Mouse (Mus musculus) intestine, embryonic 16.5 days (tissue): ENCODE measurements around the gene Abca8b. TPM values are rescaled to one million over a fixed set of nuclear protein-coding genes. Genes with fewer than 3 reads are reported as not detected.

Experiments used
- ATAC-seq: fragments of 200-750 bp; cut with Nextera tagmentation; 2 replicates; pipeline ENCODE4 v1.8.0; 2017; ENCODE audit warnings: moderate TSS enrichment, moderate library complexity
- H3K27ac ChIP-seq: fragments of 300-500 bp; sonication (generic); 2 replicates; pipeline ENCODE4 v1.5.1; 2014; ENCODE audit warnings: mild to moderate bottlenecking, low read length
- H3K27me3 ChIP-seq: fragments of 300-500 bp; sonication (generic); replicated peaks from 2 replicates; pipeline ENCODE4 v1.6.1; 2014; ENCODE audit warnings: low read length, control low read depth, mixed read lengths; ENCODE audit not compliant: control insufficient read depth, insufficient read depth
- H3K36me3 ChIP-seq: fragments of 300-500 bp; sonication (generic); 2 replicates; pipeline ENCODE4 v1.6.1; 2014; ENCODE audit warnings: low read length, control low read depth; ENCODE audit not compliant: control insufficient read depth, insufficient read depth
- H3K4me1 ChIP-seq: fragments of 300-500 bp; sonication (generic); 2 replicates; pipeline ENCODE4 v1.6.1; 2014; ENCODE audit warnings: low read length, control low read depth, mixed read lengths; ENCODE audit not compliant: control insufficient read depth, insufficient read depth
- H3K4me2 ChIP-seq: fragments of 300-500 bp; sonication (generic); 2 replicates; pipeline ENCODE4 v1.6.1; 2014; ENCODE audit warnings: low read depth, low read length, control low read depth
- H3K4me3 ChIP-seq: fragments of 300-500 bp; sonication (generic); 2 replicates; pipeline ENCODE4 v1.5.1; 2014; ENCODE audit warnings: mild to moderate bottlenecking, low read length
- H3K9ac ChIP-seq: fragments of 300-500 bp; sonication (generic); 2 replicates; pipeline ENCODE4 v1.6.1; 2014; ENCODE audit warnings: low read depth, low read length
- H3K9me3 ChIP-seq: fragments of 300-500 bp; sonication (generic); 2 replicates; pipeline ENCODE4 v1.6.1; 2016; ENCODE audit warnings: low read length, control low read depth; ENCODE audit not compliant: control insufficient read depth
- WGBS: fragments of 180-500 bp; shearing (Covaris S2); extraction: QIAGEN DNeasy Blood & Tissue Kit; methylation state at CpG from one replicate; pipeline ENCODE4 v1.1.7; 2014; 5-methylcytosine and 5-hydroxymethylcytosine counted together
- polyA plus RNA-seq: library from polyadenylated mRNA; unstranded; fragments of >200 nt; fragmentation: Nextera tagmentation; extraction: Ambion mirVana; gene quantifications from 2 replicates; pipeline ENCODE4 v1.2.1, GENCODE M21; 2015

Abca8b gene
- 0.53 and 0.84 TPM in 2 replicates for polyA plus RNA-seq

GRCm38 (mm10) chr11:109995624-109996023 lies at the start of gene Abca8b:
Gene Abca8b (minus strand): TSS chr11:109995845.
- Histone ChIP-seq H3K4me3 (peak within 1 kb of the TSS; percentile 37), H3K4me2 (peak within 1 kb of the TSS; percentile 60), H3K9me3 (no peaks in the 10 kb centered on the region), H3K4me1 (peaks cover 4% of the 10 kb centered on the region; the same call in 1 of the 2 replicates), H3K9ac (0 out of 2 replicates have a peak within 1 kb of the TSS, but pooled peaks have one; percentile 41), H3K36me3 (no peaks in the 10 kb centered on the region), H3K27ac (no peak within 1 kb of the TSS), H3K27me3 (no peaks in the 10 kb centered on the region)
- 0% methylated on average over 15 of the region's 15 CpGs for WGBS
- peak; percentile 99 for ATAC-seq

DNA sequence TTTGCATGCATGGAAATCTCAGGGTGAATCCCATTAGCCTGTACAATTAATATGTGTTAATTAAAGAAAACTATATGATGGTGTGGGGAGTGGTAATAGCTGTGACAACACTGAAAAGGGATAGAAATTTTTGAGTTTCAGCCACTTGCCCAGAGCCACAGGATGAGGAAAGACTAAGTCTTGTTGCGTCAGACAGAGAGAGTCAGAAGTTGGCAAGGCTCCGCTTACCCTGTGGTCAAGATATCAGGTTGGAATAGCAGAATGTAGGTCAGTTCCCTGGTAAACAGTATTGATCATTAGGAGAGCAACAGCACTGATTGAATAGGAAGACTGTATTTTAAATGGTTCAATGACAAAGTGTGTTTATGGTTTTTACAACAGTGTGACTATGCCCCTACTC lies 42.1 kb upstream of the Abca8b start:
- WGBS, result 91% methylated on average over 2 of the region's 2 CpGs

DNA sequence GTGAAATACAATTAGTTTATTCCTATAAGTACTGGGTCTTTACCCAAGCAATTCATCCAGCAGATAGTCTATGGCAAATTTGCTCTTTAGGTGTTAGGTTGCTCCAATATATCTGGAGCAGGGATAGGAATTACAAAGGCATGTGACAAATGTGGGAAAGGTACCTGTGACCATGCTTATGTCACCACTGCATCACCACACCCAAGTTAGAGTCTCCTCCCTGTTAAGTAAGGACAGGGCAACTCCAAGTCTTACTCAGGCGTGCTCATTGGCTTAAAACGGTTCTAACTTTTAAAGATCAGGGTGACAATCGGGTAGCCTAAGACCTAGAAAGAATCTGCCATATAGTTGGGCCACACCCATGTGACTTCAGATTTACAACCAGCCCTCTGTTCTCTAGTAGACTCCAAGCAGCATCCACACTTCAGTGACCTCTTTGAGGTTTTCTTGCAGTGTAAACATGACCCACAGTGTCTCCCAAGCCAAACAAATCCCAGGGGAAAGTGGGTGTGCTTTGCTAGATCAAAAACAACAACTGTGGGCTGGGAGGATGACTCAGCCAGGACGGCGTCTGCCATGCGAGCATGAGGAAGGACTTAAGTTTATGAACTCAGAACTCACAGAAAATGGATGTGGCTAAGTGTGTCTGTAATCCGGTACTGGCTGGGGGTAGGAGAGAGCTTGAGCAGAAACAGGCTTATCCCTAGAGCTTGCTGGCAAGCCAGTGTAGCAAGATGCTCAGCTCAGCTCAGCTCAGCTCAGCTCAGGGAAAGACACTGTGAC lies 33.5 kb upstream of the Abca8b start:
- H3K9me3 ChIP-seq, result no peaks in the 10 kb centered on the region
- peak; percentile 65 for ATAC-seq

More for the DNA sequence above, 42.1 kb upstream of the Abca8b start:
- Histone ChIP-seq H3K9ac (no peak overlapping the region), H3K27me3 (no peaks in the 10 kb centered on the region), H3K27ac (no peak overlapping the region), H3K4me3 (no peak overlapping the region), H3K4me2 (no peak overlapping the region), H3K36me3 (no peaks in the 10 kb centered on the region), H3K4me1 (no peaks in the 10 kb centered on the region), H3K9me3 (no peaks in the 10 kb centered on the region)
- ATAC-seq, result no peak

GRCm38 (mm10) chr11:110010836-110011546 lies 15.3 kb upstream of the Abca8b start:
- Histone ChIP-seq H3K9ac (no peak overlapping the region), H3K4me3 (no peak overlapping the region), H3K4me2 (no peak overlapping the region), H3K36me3 (no peaks in the 10 kb centered on the region), H3K27me3 (no peaks in the 10 kb centered on the region), H3K4me1 (no peaks in the 10 kb centered on the region), H3K9me3 (no peaks in the 10 kb centered on the region), H3K27ac (no peak overlapping the region)
- no peak for ATAC-seq
- WGBS, result 55% methylated on average over 2 of the region's 2 CpGs

More for the DNA sequence above, 33.5 kb upstream of the Abca8b start:
- H3K9ac ChIP-seq, result no peak overlapping the region
- no peaks in the 10 kb centered on the region for H3K36me3 ChIP-seq
- H3K27me3 ChIP-seq, result no peaks in the 10 kb centered on the region
- 25% methylated on average over 7 of the region's 7 CpGs for WGBS
- no peak overlapping the region for H3K4me2 ChIP-seq
- no peak overlapping the region for H3K27ac ChIP-seq
- no peak overlapping the region for H3K4me3 ChIP-seq
- 0 out of 2 replicates have a peak, but pooled peaks cover 4% of the 10 kb centered on the region for H3K4me1 ChIP-seq

GRCm38 (mm10) chr11:109995013-109995412 lies 632 bp downstream of the Abca8b start:
- ATAC-seq, result peak; percentile 47
- Histone ChIP-seq H3K4me3 (0 out of 2 replicates have a peak overlapping the region, but pooled peaks have one; percentile 3), H3K9ac (0 out of 2 replicates have a peak overlapping the region, but pooled peaks have one; percentile 21), H3K9me3 (no peaks in the 10 kb centered on the region), H3K4me2 (peak overlapping the region; percentile 60; the same call in 1 of the 2 replicates), H3K27ac (no peak overlapping the region), H3K36me3 (no peaks in the 10 kb centered on the region), H3K4me1 (peaks cover 4% of the 10 kb centered on the region; the same call in 1 of the 2 replicates), H3K27me3 (no peaks in the 10 kb centered on the region)
- 5% methylated on average over 3 of the region's 3 CpGs for WGBS

DNA sequence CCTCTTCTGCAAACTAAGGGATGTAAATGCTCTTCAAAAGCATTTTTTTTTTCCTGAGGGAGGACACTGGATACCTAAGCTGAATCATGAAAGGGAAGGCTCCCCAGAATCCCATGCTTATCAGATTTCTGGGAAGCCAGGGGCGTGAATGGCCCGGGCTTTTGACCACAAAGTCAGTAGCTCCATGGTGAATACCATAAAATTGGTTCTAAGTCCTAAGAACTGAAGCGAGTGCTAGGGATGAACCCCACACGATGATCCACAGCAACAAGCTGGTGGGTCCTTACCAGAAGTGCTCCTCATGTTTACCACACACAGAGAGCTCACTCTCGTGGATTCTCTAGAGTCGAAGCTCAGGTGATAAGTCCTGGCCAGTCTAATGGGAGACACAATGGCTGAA lies 1.6 kb downstream of the Abca8b start:
- 39% methylated on average over 6 of the region's 6 CpGs for WGBS
- ATAC-seq, result no peak
- Histone ChIP-seq H3K9me3 (no peaks in the 10 kb centered on the region), H3K4me1 (peaks cover 4% of the 10 kb centered on the region; the same call in 1 of the 2 replicates), H3K27me3 (no peaks in the 10 kb centered on the region), H3K4me2 (no peak overlapping the region), H3K36me3 (no peaks in the 10 kb centered on the region), H3K9ac (no peak overlapping the region), H3K4me3 (no peak overlapping the region), H3K27ac (no peak overlapping the region)

DNA sequence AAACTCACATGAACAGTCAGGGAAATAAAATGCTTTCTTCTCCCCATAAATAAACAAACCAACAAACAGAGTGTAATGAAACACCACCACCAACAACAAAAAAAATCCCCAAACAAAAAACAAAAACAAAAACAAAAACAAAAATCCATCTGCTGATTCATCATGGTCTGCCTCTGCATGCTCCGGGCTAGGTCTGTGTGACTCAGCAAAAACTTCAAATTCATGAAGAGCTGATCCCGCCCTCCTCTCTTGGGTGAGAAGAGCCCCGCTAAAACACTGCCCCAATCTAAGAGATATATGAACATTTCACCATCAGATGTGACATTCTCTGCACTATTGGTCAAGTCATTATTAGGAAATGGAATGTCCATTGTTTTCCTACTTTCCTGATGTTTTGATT lies 4.4 kb downstream of the Abca8b start:
- no peak for ATAC-seq

DNA sequence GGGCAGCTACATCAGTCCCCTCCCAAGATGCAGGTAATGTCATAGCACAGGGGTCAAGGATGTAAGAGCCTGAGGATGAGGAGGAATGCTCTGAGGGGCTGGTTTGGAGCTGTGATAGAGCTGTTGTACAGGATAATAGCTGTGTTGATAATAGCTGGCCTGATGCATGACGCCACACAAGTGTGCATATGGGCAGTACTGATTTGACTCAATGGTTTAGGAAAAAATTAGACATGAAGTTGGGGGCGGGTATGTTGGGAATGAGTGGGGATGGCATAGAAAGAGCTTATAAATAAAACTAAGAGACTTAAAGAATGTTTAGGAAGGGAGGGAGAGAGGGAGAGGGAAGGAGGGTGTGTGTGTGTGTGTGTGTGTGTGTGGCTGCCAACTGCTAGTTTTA lies 5.4 kb downstream of the Abca8b start:
- H3K4me2 ChIP-seq, result no peak overlapping the region
- peaks cover 10% of the 10 kb centered on the region for H3K4me1 ChIP-seq
- H3K4me3 ChIP-seq, result no peak overlapping the region
- H3K9me3 ChIP-seq, result no peaks in the 10 kb centered on the region
- H3K9ac ChIP-seq, result no peak overlapping the region
- ATAC-seq, result no peak
- H3K36me3 ChIP-seq, result no peaks in the 10 kb centered on the region
- no peak overlapping the region for H3K27ac ChIP-seq
- WGBS, result 83% methylated on average over 2 of the region's 2 CpGs
- no peaks in the 10 kb centered on the region for H3K27me3 ChIP-seq

More for the DNA sequence above, 4.4 kb downstream of the Abca8b start:
- no peak overlapping the region for H3K27ac ChIP-seq
- H3K9me3 ChIP-seq, result no peaks in the 10 kb centered on the region
- no peaks in the 10 kb centered on the region for H3K36me3 ChIP-seq
- H3K4me3 ChIP-seq, result no peak overlapping the region
- H3K4me1 ChIP-seq, result peaks cover 10% of the 10 kb centered on the region
- 78% methylated on average over 3 of the region's 3 CpGs for WGBS
- no peak overlapping the region for H3K4me2 ChIP-seq
- no peak overlapping the region for H3K9ac ChIP-seq
- no peaks in the 10 kb centered on the region for H3K27me3 ChIP-seq

GRCm38 (mm10) chr11:109988164-109988563 lies 7.5 kb downstream of the Abca8b start:
- WGBS, result 36% methylated on average over 1 of the region's 1 CpGs
- ATAC-seq, result peak; percentile 58

More at GRCm38 (mm10) chr11:109988164-109988563, 7.5 kb downstream of the Abca8b start:
- Histone ChIP-seq H3K4me3 (no peak overlapping the region), H3K9me3 (no peaks in the 10 kb centered on the region), H3K27ac (no peak overlapping the region), H3K9ac (no peak overlapping the region), H3K4me2 (no peak overlapping the region), H3K27me3 (no peaks in the 10 kb centered on the region), H3K4me1 (peaks cover 6% of the 10 kb centered on the region), H3K36me3 (no peaks in the 10 kb centered on the region)
